8 mouse cellular contexts compared by ENCODE assay signal in the genomic region with DNA sequence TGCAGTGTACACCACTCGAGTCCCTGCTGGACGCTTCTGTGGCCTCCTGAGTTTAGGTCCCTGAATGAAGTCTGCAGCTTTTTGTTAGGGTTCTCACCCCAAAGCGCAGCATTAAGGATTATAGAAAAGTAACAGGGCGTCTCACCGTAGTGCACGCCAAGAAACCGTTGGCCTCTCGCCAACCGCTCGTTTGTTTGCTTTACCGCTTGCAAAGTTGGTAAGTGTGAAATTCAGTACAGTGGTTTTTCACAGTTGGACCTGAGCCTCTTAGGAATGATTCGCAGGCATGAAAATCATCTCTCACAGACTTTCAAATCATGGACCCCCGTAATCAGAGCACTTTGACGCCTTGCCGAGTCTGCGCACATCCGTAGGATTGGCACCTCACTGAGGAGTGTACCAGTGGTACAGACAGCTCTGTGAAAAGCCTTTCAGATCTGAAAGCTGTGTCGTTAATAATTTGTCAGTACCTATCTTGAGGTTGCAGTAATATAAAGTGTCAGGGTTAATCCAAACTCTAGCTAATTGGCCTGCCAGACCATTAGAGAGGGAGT.
DNase-seq lines count a peak whose midpoint lies in the region.

No protein-coding gene starts in this region.

- DNase-seq in cerebellum, postnatal 10 days, result peak; percentile 69 to 70
- no peak for DNase-seq in cerebellum, adult 9-10 months
- peak; percentile 59 to 62 for DNase-seq in left cerebral cortex, adult 18-20 months (ENCODE audit: low spot score in 2 of 2)
- DNase-seq in left cerebral cortex, adult 11 months (ENCODE audit: low spot score), result no peak
- peak; percentile 47 to 63 for DNase-seq in left cerebral cortex, postnatal 25 days (ENCODE audit: low spot score in 2 of 2)
- peak; percentile 26 for DNase-seq in retina, embryonic 14.5 days (ENCODE audit: low spot score)
- DNase-seq in embryo, embryonic 11 days, result no peak
- DNase-seq in thymus, postnatal 36 days, result no peak

- intact Hi-C loops in left cerebral cortex, postnatal 25 days (cut with DNase I), result no loop called here

Comparison
In these comparisons a context has a peak if more than half of its experiments do, and no peak if none do; other contexts are left out.
1. DNase-seq: peak in cerebellum, postnatal 10 days (2 of 2), left cerebral cortex, adult 18-20 months (2 of 2), left cerebral cortex, postnatal 25 days (2 of 2) and retina, embryonic 14.5 days (single experiment); none in cerebellum, adult 9-10 months (single experiment), left cerebral cortex, adult 11 months (single experiment), embryo, embryonic 11 days (single experiment) and thymus, postnatal 36 days (0 of 2).